Mouse (Mus musculus) liver, postnatal 0 days (tissue): Measurements from ENCODE around the gene Slc44a1. TPM values are rescaled to one million over a fixed set of nuclear protein-coding genes. Genes with fewer than 3 reads are reported as not detected.

ENCODE experiments used
- ATAC-seq: fragments of 200-750 bp; cut with Nextera tagmentation; 2 replicates; pipeline ENCODE4 v1.8.0; 2017; ENCODE audit warnings: mild to moderate bottlenecking, moderate library complexity
- DNase-seq: peaks from one replicate; pipeline ENCODE4 v3.0.0-alpha.2; 2016
- H3K27ac ChIP-seq: fragments of 300-500 bp; sonication (generic); 2 replicates; pipeline ENCODE4 v1.5.1; 2014; ENCODE audit warnings: antibody characterized with exemption, moderate library complexity, mild to moderate bottlenecking, low read depth
- H3K27me3 ChIP-seq: fragments of 300-500 bp; sonication (generic); 2 replicates; pipeline ENCODE4 v1.6.1; 2014; ENCODE audit warnings: low read length, control low read depth, mixed read lengths; ENCODE audit not compliant: insufficient read depth
- H3K36me3 ChIP-seq: fragments of 300-500 bp; sonication (generic); replicated peaks from 2 replicates; pipeline ENCODE4 v1.6.1; 2014; ENCODE audit warnings: mild to moderate bottlenecking, control low read depth, low read length, moderate library complexity, mixed read lengths; ENCODE audit not compliant: insufficient read depth
- H3K4me1 ChIP-seq: fragments of 300-500 bp; sonication (generic); 2 replicates; pipeline ENCODE4 v1.6.1; 2014; ENCODE audit warnings: antibody characterized with exemption, mild to moderate bottlenecking, control low read depth; ENCODE audit not compliant: insufficient read depth
- H3K4me2 ChIP-seq: fragments of 300-500 bp; sonication (generic); 2 replicates; pipeline ENCODE4 v1.6.1; 2014; ENCODE audit warnings: low read depth, mild to moderate bottlenecking, low read length, moderate library complexity, mixed read lengths
- H3K4me3 ChIP-seq: fragments of 300-500 bp; sonication (generic); 2 replicates; pipeline ENCODE4 v1.5.1; 2014; ENCODE audit warnings: low read depth, low read length
- H3K9ac ChIP-seq: fragments of 300-500 bp; sonication (generic); replicated peaks from 2 replicates; pipeline ENCODE4 v1.6.1; 2014; ENCODE audit warnings: mild to moderate bottlenecking, moderate library complexity
- H3K9me3 ChIP-seq: fragments of 300-500 bp; sonication (generic); 2 replicates; pipeline ENCODE4 v1.6.1; 2016; ENCODE audit warnings: mild to moderate bottlenecking, control low read depth, low read length, mixed read lengths
- CTCF ChIP-seq: sonication (generic); IDR thresholded peaks from 2 replicates; pipeline ENCODE4 v1.5.1; 2016; ENCODE audit warnings: antibody characterized with exemption, low read depth
- EP300 ChIP-seq: IDR thresholded peaks from 2 replicates; pipeline ENCODE4 v1.6.1; 2016; ENCODE audit warnings: antibody characterized with exemption, low read depth, mild to moderate bottlenecking
- WGBS: fragments of 180-500 bp; shearing (Covaris S2); extraction: QIAGEN DNeasy Blood & Tissue Kit; methylation state at CpG from one replicate; pipeline ENCODE4 v1.1.7; 2014; ENCODE audit not compliant: insufficient replicate concordance; 5-methylcytosine and 5-hydroxymethylcytosine counted together
- polyA plus RNA-seq: library from polyadenylated mRNA; unstranded; fragments of >200 nt; fragmentation: Nextera tagmentation; extraction: Ambion mirVana; gene quantifications from 2 replicates; pipeline ENCODE4 v1.2.1, GENCODE M21; 2015

Gene Slc44a1
- polyA plus RNA-seq, 1 experiment from 2014 or later = 11.6 TPM

- Histone ChIP-seq H3K9ac (no peak overlapping the region), H3K4me2 (no peak overlapping the region), H3K27ac (no peak overlapping the region), H3K4me1 (no peaks in the 10 kb centered on the region), H3K4me3 (no peak overlapping the region), H3K27me3 (no peaks in the 10 kb centered on the region), H3K9me3 (no peaks in the 10 kb centered on the region), H3K36me3 (no peaks in the 10 kb centered on the region; the same call in 1 of the 2 replicates)
- WGBS = 67% methylated on average over 4 of the region's 4 CpGs
- TF ChIP-seq EP300 = no peak
- peak; percentile 38 for TF ChIP-seq CTCF
- DNase-seq = no peak
- ATAC-seq = no peak
Observed at GRCm38 (mm10) chr4:53549375-53549774, 109.2 kb downstream of the Slc44a1 start.

GRCm38 (mm10) chr4:53564618-53565017, 124.4 kb downstream of the Slc44a1 start:
- WGBS = 78% methylated on average over 5 of the region's 5 CpGs
- H3K4me2 ChIP-seq = no peak overlapping the region
- no peaks in the 10 kb centered on the region for H3K4me1 ChIP-seq
- DNase-seq (no peak), ATAC-seq (no peak)
- no peak for TF ChIP-seq EP300
- TF ChIP-seq CTCF = no peak
- H3K27ac ChIP-seq = no peak overlapping the region
- no peaks in the 10 kb centered on the region for H3K27me3 ChIP-seq
- H3K36me3 ChIP-seq = peaks cover 5% of the 10 kb centered on the region
- H3K9ac ChIP-seq = no peak overlapping the region
- H3K4me3 ChIP-seq = no peak overlapping the region
- H3K9me3 ChIP-seq = no peaks in the 10 kb centered on the region

- 39% methylated on average over 1 of the region's 1 CpGs for WGBS
- Histone ChIP-seq H3K27me3 (no peaks in the 10 kb centered on the region), H3K27ac (no peak overlapping the region), H3K9me3 (no peaks in the 10 kb centered on the region), H3K9ac (no peak overlapping the region), H3K36me3 (peaks cover 5% of the 10 kb centered on the region), H3K4me1 (no peaks in the 10 kb centered on the region), H3K4me3 (no peak overlapping the region), H3K4me2 (no peak overlapping the region)
- no peak for ATAC-seq
- no peak for TF ChIP-seq CTCF
- TF ChIP-seq EP300 = no peak
- DNase-seq = no peak
Observed at GRCm38 (mm10) chr4:53567065-53567464, 126.9 kb downstream of the Slc44a1 start.

- H3K9me3 ChIP-seq = no peaks in the 10 kb centered on the region
- no peak for DNase-seq
- H3K4me3 ChIP-seq = no peak overlapping the region
- no peaks in the 10 kb centered on the region for H3K27me3 ChIP-seq
- H3K4me1 ChIP-seq = no peaks in the 10 kb centered on the region
- H3K4me2 ChIP-seq = no peak overlapping the region
- no peak overlapping the region for H3K9ac ChIP-seq
- no peak for TF ChIP-seq EP300
- TF ChIP-seq CTCF = no peak
- 65% methylated on average over 2 of the region's 2 CpGs for WGBS
- H3K36me3 ChIP-seq = no peaks in the 10 kb centered on the region
- ATAC-seq = 0 out of 2 replicates have a peak, but pooled peaks have one; percentile 48
- H3K27ac ChIP-seq = no peak overlapping the region
Observed at GRCm38 (mm10) chr4:53575558-53575957, 135.3 kb downstream of the Slc44a1 start.

- ATAC-seq = no peak
- Histone ChIP-seq H3K4me2 (no peak overlapping the region), H3K27me3 (no peaks in the 10 kb centered on the region), H3K4me3 (no peak overlapping the region), H3K9ac (no peak overlapping the region), H3K27ac (no peak overlapping the region), H3K9me3 (no peaks in the 10 kb centered on the region), H3K36me3 (no peaks in the 10 kb centered on the region), H3K4me1 (peaks cover 7% of the 10 kb centered on the region)
- TF ChIP-seq CTCF = no peak
- TF ChIP-seq EP300 = no peak
- no peak for DNase-seq
Observed at GRCm38 (mm10) chr4:53587676-53588075, 147.5 kb downstream of the Slc44a1 start.

- Histone ChIP-seq H3K9ac (no peak overlapping the region), H3K27ac (no peak overlapping the region), H3K4me1 (peaks cover 7% of the 10 kb centered on the region), H3K27me3 (no peaks in the 10 kb centered on the region), H3K4me3 (no peak overlapping the region), H3K9me3 (no peaks in the 10 kb centered on the region), H3K4me2 (no peak overlapping the region), H3K36me3 (no peaks in the 10 kb centered on the region)
- TF ChIP-seq EP300 = no peak
- TF ChIP-seq CTCF = no peak
- DNase-seq = no peak
- no peak for ATAC-seq
- 81% methylated on average over 1 of the region's 1 CpGs for WGBS
Observed at GRCm38 (mm10) chr4:53588936-53589335, 148.7 kb downstream of the Slc44a1 start.

- no peak for ATAC-seq
- H3K9ac ChIP-seq = no peak overlapping the region
- H3K4me1 ChIP-seq = peaks cover 7% of the 10 kb centered on the region
- 73% methylated on average over 4 of the region's 4 CpGs for WGBS
- no peak overlapping the region for H3K4me2 ChIP-seq
- no peak overlapping the region for H3K4me3 ChIP-seq
- no peaks in the 10 kb centered on the region for H3K36me3 ChIP-seq
- no peaks in the 10 kb centered on the region for H3K27me3 ChIP-seq
- no peak for DNase-seq
- H3K27ac ChIP-seq = no peak overlapping the region
- H3K9me3 ChIP-seq = no peaks in the 10 kb centered on the region
- TF ChIP-seq CTCF (no peak), EP300 (no peak)
Observed at GRCm38 (mm10) chr4:53589466-53589865, 149.3 kb downstream of the Slc44a1 start.
